Mouse (Mus musculus) embryo, embryonic 9.5 days (tissue): ENCODE measurements at regions not wholly inside any gene's neighbourhood (a gene's known extent, or its start where the extent isn't known, plus 50 kb on each side); places are given as distances from the start of the nearest gene placed in this dataset.
A peak's percentile ranks its signal among the peaks of the same experiment; 100 is the strongest.
"Not testable (repeated sequence)": the region's sequence is repeated elsewhere in the genome, so short reads cannot be mapped to it uniquely, and the experiment has no call there.

ENCODE experiments used
- DNase-seq: peaks from one replicate; pipeline ENCODE4 v3.0.0-alpha.2; 2017; ENCODE audit errors: extremely low spot score

- no peak for DNase-seq
Measured at GRCm38 (mm10) chr9:94131367-94131766, 406.5 kb downstream of the 1190002N15Rik start.

- DNase-seq: no peak
Measured at GRCm38 (mm10) chr9:94116961-94117360, 420.9 kb downstream of the 1190002N15Rik start.

GRCm38 (mm10) chr9:94107701-94108100 lies 430.2 kb downstream of the 1190002N15Rik start:
- not testable (repeated sequence) for DNase-seq

- no peak for DNase-seq
Measured at GRCm38 (mm10) chr9:94104669-94105068, 433.2 kb downstream of the 1190002N15Rik start.

GRCm38 (mm10) chr9:94101958-94102357 lies 435.9 kb downstream of the 1190002N15Rik start:
- no peak for DNase-seq

- no peak for DNase-seq
Measured at GRCm38 (mm10) chr9:94094800-94095199, 443.1 kb downstream of the 1190002N15Rik start.

GRCm38 (mm10) chr9:94091658-94092225 lies 446.1 kb downstream of the 1190002N15Rik start:
- peak; percentile 6 for DNase-seq

GRCm38 (mm10) chr9:94089759-94090158 lies 448.1 kb downstream of the 1190002N15Rik start:
- no peak for DNase-seq

GRCm38 (mm10) chr9:94083629-94084411 lies 454.1 kb downstream of the 1190002N15Rik start:
- DNase-seq: no peak

GRCm38 (mm10) chr9:94074904-94075303 lies 463.0 kb downstream of the 1190002N15Rik start:
- no peak for DNase-seq

GRCm38 (mm10) chr9:94067121-94067520 lies 470.8 kb downstream of the 1190002N15Rik start:
- DNase-seq: no peak

- no peak for DNase-seq
Measured at GRCm38 (mm10) chr9:94053229-94053628, 484.7 kb downstream of the 1190002N15Rik start.

- no peak for DNase-seq
Measured at GRCm38 (mm10) chr9:94047845-94048244, 490.0 kb downstream of the 1190002N15Rik start.

GRCm38 (mm10) chr9:94045462-94046126 lies 492.3 kb downstream of the 1190002N15Rik start:
- DNase-seq: no peak

- no peak for DNase-seq
Measured at GRCm38 (mm10) chr9:94023761-94024160, 514.1 kb downstream of the 1190002N15Rik start.

GRCm38 (mm10) chr9:94021293-94021903 lies 516.5 kb downstream of the 1190002N15Rik start:
- no peak for DNase-seq

GRCm38 (mm10) chr9:94016747-94017487 lies 521.0 kb downstream of the 1190002N15Rik start:
- DNase-seq: no peak

- DNase-seq: no peak
Measured at GRCm38 (mm10) chr9:93992216-93992615, 545.7 kb downstream of the 1190002N15Rik start.

- no peak for DNase-seq
Measured at GRCm38 (mm10) chr9:93991141-93991540, 546.7 kb downstream of the 1190002N15Rik start.

GRCm38 (mm10) chr9:93981136-93981535 lies 556.7 kb downstream of the 1190002N15Rik start:
- DNase-seq: no peak

- DNase-seq: no peak
Measured at GRCm38 (mm10) chr9:93969691-93970284, 568.1 kb downstream of the 1190002N15Rik start.
